Mouse (Mus musculus) left cerebral cortex, postnatal 36 days (tissue): ENCODE data around the gene Osmr. TPM values are rescaled to one million over a fixed set of nuclear protein-coding genes. Genes with fewer than 3 reads are reported as not detected.
"Not testable (repeated sequence)": the region's sequence is repeated elsewhere in the genome, so short reads cannot be mapped to it uniquely, and the experiment has no call there.

ENCODE experiments used
- DNase-seq, 2 experiments: peaks; one replicate each; pipeline ENCODE4 v3.0.0; 2021 to 2022; ENCODE audit warnings: low spot score in 2 of 2, mixed read lengths in 1 of 2
- intact Hi-C: fragments of 180-260 bp; cut with DNase I; formaldehyde crosslinking; loops from one replicate; pipeline ENCODE4 v1.15.1; 2025
- total RNA-seq, 2 experiments: library from RNA; stranded (reverse); gene quantifications; 2 replicates each; pipeline ENCODE4 v1.2.3; 2021

Gene Osmr
- total RNA-seq, 2 experiments from 2014 or later, result 1.6 to 2.5 TPM

DNA sequence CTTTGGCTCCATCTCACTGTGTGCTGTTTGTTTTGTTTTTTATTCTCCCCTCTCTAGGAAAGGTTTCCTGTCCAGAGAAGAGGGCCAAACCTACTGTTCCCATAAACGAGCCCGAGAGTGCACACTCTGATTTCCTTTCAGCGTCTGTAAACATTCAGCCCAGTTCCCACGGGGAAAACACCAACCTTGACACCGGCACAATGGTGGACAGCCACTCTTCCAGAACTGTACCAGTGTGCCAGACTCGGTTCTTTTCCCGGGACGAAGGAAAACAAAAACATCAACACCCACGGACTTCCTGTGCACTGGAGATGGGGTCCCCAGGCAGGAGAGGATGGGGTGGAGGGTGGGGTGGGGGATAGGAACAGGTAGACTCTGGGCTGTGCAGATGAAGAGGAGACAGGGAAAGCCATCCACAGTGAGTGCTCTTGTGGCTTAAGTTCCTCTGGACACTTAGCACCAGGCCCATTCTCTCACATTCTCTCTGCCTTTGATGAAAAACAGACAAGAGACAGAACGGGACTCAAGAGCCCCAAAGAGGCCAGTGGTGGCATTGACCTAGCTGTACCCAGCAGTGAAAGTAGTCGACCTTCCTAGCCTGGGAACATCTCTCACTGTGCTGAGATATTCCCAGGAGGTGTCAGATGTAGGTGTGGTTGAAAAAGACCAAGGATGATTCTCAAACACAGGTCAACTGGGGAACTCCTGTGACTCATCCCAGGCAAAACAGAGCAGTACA lies 3.0 kb downstream of the Osmr start:
- DNase-seq, result no peak
- intact Hi-C loops, result no loop called here

GRCm38 (mm10) chr15:6866888-6867287 lies 7.9 kb downstream of the Osmr start:
- no peak for DNase-seq
- intact Hi-C loops, result no loop called here

GRCm38 (mm10) chr15:6862125-6862524 lies 12.6 kb downstream of the Osmr start:
- intact Hi-C loops, result no loop called here
- DNase-seq, result no peak

GRCm38 (mm10) chr15:6861617-6862016 lies 13.2 kb downstream of the Osmr start:
- intact Hi-C loops, result no loop called here
- DNase-seq, result no peak

- intact Hi-C loops, result no loop called here
- DNase-seq, result no peak
Measured at GRCm38 (mm10) chr15:6859781-6860180, 15.0 kb downstream of the Osmr start.

- DNase-seq, result no peak
- intact Hi-C loops, result no loop called here
Measured at GRCm38 (mm10) chr15:6858871-6859270, 15.9 kb downstream of the Osmr start.

- intact Hi-C loops, result no loop called here
- no peak for DNase-seq
Measured at GRCm38 (mm10) chr15:6857270-6857905, 17.4 kb downstream of the Osmr start.

DNA sequence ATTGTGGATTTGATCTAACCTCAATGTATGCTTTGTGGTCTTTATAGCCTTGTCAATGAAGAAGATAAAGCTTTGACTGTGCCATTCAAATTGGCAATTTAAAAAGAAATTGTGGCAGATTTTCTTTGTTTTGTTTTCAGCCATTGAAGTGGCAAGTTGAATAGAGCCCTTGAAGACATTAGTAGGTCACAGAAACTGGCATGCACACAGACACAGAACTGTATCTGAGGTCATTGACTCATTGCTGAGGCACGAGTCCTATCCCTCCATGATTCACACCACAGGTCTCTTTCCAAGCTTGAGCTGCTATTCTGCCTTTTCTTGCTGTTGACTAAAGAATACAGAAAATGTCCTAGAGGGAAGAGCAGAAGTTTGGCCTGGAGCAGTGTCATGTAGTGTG lies 24.9 kb downstream of the Osmr start:
- intact Hi-C loops, result no loop called here
- DNase-seq, result no peak

DNA sequence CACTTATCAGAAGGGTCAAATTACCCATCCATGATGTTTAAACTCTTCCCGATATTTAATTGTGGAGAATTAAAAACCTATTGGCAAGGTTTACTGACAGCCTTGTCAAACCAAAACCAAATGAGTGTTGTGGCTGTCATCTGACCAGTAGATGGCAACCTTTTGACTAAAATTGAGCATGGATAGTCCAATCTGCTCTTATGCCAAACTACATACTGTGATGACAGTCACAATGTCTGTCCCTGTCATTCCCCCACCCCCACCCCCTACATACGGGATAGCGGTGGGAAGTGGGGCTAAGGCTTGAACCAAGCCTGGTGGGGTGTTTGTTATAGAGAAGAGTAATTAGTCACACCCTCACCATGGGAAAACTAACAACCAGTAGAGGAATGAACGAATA lies 34.6 kb downstream of the Osmr start:
- no peak for DNase-seq
- intact Hi-C loops, result no loop called here

GRCm38 (mm10) chr15:6815807-6816206 lies 59.0 kb downstream of the Osmr start:
- intact Hi-C loops, result no loop called here
- no peak for DNase-seq

DNA sequence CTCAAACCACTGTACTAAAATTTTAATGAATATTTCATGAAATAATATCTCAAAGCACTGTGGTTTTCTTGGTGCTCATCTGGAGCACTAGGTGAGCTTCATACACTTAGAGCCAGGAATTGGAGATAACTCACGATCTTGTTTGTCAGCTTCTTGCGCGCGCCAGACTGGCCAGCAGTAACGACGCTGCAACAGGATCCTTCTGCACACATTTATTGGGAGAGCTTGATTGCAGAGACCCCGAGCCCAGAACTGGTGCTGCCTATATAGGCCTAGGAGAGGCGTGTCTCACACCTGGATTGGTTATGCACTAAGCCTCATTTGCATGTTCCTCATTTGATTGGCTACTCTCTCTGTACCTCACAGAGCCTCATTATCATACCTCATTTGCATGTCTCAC lies 73.6 kb downstream of the Osmr start:
- DNase-seq, intact Hi-C loops: not testable (repeated sequence)

DNA sequence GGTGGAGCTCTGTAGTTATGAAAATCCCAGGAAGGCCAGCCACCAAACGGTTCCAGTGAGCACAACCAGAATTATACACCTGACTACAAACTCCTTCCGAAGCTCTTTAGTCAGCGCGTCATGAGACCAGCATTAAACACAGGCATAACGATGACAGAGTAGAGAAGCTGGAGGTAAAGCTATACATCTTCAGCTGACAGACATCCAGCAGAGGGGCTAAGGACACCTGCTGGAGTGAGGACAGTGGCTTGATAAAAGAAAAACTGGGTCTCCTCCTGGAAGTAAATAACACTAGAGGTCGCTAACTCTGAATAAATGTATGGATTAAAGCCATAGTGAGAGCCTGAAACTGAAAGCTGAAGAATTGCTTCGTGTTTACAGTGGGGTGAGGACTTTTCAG lies 81.9 kb downstream of the Osmr start:
- intact Hi-C loops, result no loop called here
- no peak for DNase-seq

DNA sequence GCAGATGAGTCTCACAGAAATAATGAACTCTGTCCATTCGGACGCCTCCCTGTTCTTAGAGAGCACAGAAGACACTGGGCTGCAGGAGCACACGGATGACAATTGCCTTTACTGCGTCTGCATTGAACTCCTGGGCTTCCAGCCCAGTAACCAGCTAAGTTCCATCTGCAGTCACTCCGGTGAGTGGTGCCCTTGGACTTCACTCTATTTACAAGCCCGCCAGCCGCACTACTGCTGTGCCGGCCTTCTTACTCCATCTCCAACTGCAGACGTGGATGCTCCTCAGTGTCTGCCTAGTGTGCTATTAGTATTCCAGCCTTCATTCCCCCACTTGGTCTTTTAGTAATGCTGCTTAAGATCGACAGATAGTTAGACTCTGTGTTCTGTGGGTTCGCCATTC lies 83.1 kb downstream of the Osmr start:
- no peak for DNase-seq
- intact Hi-C loops, result no loop called here

- intact Hi-C loops, result no loop called here
- no peak for DNase-seq
Measured at GRCm38 (mm10) chr15:6790011-6790410, 84.8 kb downstream of the Osmr start.

DNA sequence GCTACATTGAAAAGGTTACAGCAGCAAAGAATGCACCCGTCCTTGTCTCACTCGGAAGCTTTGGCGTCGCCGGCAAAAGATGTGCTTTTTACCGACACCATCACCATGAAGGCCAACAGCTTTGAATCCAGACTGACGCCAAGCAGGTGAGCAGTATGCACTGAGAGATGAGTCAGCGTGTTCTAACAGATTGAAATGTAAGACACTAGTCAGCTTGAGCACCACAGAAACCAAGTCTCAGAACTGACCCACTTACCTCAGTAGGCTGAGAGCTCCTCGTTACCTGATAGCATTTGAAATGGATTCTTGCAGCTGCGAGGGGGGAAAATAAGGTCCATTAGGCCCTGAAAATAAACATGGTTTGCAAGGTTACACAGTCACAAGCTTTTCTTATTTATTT lies 87.5 kb downstream of the Osmr start:
- intact Hi-C loops, result no loop called here
- no peak for DNase-seq

DNA sequence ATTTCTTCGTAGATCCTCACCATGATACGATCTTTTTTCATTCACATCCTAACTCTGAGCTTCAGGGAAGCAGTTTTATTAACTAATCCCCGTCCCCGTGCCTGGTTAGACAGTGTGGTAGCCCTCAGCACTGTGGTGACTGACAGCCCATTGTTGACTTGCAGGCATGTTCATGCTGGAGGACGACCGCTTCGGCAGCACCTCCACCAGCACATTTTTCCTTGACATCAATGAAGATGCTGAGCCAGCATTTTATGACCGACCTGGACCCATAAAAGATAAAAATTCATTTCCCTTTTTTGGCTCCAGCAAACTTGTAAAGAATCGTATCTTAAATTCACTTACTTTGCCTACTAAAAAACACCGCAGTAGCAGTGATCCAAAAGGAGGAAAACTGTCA lies 88.6 kb downstream of the Osmr start:
- no peak for DNase-seq
- intact Hi-C loops, result no loop called here

GRCm38 (mm10) chr15:6772265-6772664 lies 102.5 kb downstream of the Osmr start:
- intact Hi-C loops, result no loop called here
- DNase-seq, result no peak

Other genes with a start within 250 kb of the Osmr start
- 10 to 100 TPM; 38.6 to 48.4 TPM for gene Rictor, start 166.6 kb downstream of the Osmr start, total RNA-seq
- gene Lifr, start 215.6 kb upstream of the Osmr start, total RNA-seq, result 10 to 100 TPM; 47.1 to 49.9 TPM